Mouse (Mus musculus): ENCODE results near the gene Tgfbr3. TPM values are rescaled to one million over a fixed set of nuclear protein-coding genes. Genes with fewer than 3 reads are reported as not detected.

The Tgfbr3 gene
- polyA plus RNA-seq, 1 experiment from 2014 or later: 14.9 TPM

- H3K27ac ChIP-seq (ENCODE audit: low read length): no peak overlapping the region
Measured at GRCm38 (mm10) chr5:107210040-107210439, 79.4 kb downstream of the Tgfbr3 start.

GRCm38 (mm10) chr5:107207911-107208310 lies 81.5 kb downstream of the Tgfbr3 start:
- H3K9ac ChIP-seq (ENCODE audit: low read depth, low read length): no peak overlapping the region
- ATAC-seq: no peak
- H3K27ac ChIP-seq (ENCODE audit: low read length): no peak overlapping the region
- H3K4me2 ChIP-seq (ENCODE audit: low read depth, low read length): no peak overlapping the region
- no peaks in the 10 kb centered on the region for H3K9me3 ChIP-seq (ENCODE audit: control insufficient read depth, low read length)
- WGBS: 66% methylated on average over 5 of the region's 5 CpGs
- H3K27me3 ChIP-seq (replicated peaks; ENCODE audit: control insufficient read depth, insufficient read depth, low read length): no peaks in the 10 kb centered on the region
- no peak overlapping the region for H3K4me3 ChIP-seq (ENCODE audit: low read length)
- 0 out of 2 replicates have a peak, but pooled peaks cover 6% of the 10 kb centered on the region for H3K4me1 ChIP-seq (ENCODE audit: control insufficient read depth, insufficient read depth, low read length)
- no peaks in the 10 kb centered on the region for H3K36me3 ChIP-seq (ENCODE audit: control insufficient read depth, insufficient read depth, low read length)

More at GRCm38 (mm10) chr5:107210040-107210439, 79.4 kb downstream of the Tgfbr3 start:
- Histone ChIP-seq H3K4me2 (ENCODE audit: low read depth, low read length) (no peak overlapping the region), H3K9ac (ENCODE audit: low read depth, low read length) (no peak overlapping the region), H3K9me3 (ENCODE audit: control insufficient read depth, low read length) (no peaks in the 10 kb centered on the region), H3K4me1 (ENCODE audit: control insufficient read depth, insufficient read depth, low read length) (no peaks in the 10 kb centered on the region), H3K36me3 (ENCODE audit: control insufficient read depth, insufficient read depth, low read length) (no peaks in the 10 kb centered on the region; the same call in 1 of the 2 replicates), H3K27me3 (replicated peaks; ENCODE audit: control insufficient read depth, insufficient read depth, low read length) (no peaks in the 10 kb centered on the region), H3K4me3 (ENCODE audit: low read length) (no peak overlapping the region)
- no peak for ATAC-seq
- 85% methylated on average over 2 of the region's 2 CpGs for WGBS

GRCm38 (mm10) chr5:107204306-107204705 lies 85.1 kb downstream of the Tgfbr3 start:
- Histone ChIP-seq H3K4me3 (ENCODE audit: low read length) (no peak overlapping the region), H3K4me1 (ENCODE audit: control insufficient read depth, insufficient read depth, low read length) (peaks cover 34% of the 10 kb centered on the region), H3K9ac (ENCODE audit: low read depth, low read length) (no peak overlapping the region), H3K27me3 (replicated peaks; ENCODE audit: control insufficient read depth, insufficient read depth, low read length) (no peaks in the 10 kb centered on the region), H3K4me2 (ENCODE audit: low read depth, low read length) (no peak overlapping the region), H3K36me3 (ENCODE audit: control insufficient read depth, insufficient read depth, low read length) (no peaks in the 10 kb centered on the region), H3K9me3 (ENCODE audit: control insufficient read depth, low read length) (no peaks in the 10 kb centered on the region), H3K27ac (ENCODE audit: low read length) (no peak overlapping the region)
- ATAC-seq: no peak

- Histone ChIP-seq H3K4me1 (ENCODE audit: control insufficient read depth, insufficient read depth, low read length) (peaks cover 34% of the 10 kb centered on the region), H3K36me3 (ENCODE audit: control insufficient read depth, insufficient read depth, low read length) (no peaks in the 10 kb centered on the region), H3K27ac (ENCODE audit: low read length) (peak overlapping the region; percentile 72), H3K4me2 (ENCODE audit: low read depth, low read length) (no peak overlapping the region), H3K27me3 (replicated peaks; ENCODE audit: control insufficient read depth, insufficient read depth, low read length) (no peaks in the 10 kb centered on the region), H3K9ac (ENCODE audit: low read depth, low read length) (no peak overlapping the region), H3K4me3 (ENCODE audit: low read length) (no peak overlapping the region), H3K9me3 (ENCODE audit: control insufficient read depth, low read length) (no peaks in the 10 kb centered on the region)
- peak; percentile 34; the same call in 1 of the 2 replicates for ATAC-seq
- WGBS: 28% methylated on average over 8 of the region's 8 CpGs
Measured at GRCm38 (mm10) chr5:107202801-107203559, 86.4 kb downstream of the Tgfbr3 start.

GRCm38 (mm10) chr5:107201509-107202182 lies 87.8 kb downstream of the Tgfbr3 start:
- Histone ChIP-seq H3K4me3 (ENCODE audit: low read length) (no peak overlapping the region), H3K27ac (ENCODE audit: low read length) (peak overlapping the region; percentile 46), H3K4me1 (ENCODE audit: control insufficient read depth, insufficient read depth, low read length) (peaks cover 35% of the 10 kb centered on the region), H3K27me3 (replicated peaks; ENCODE audit: control insufficient read depth, insufficient read depth, low read length) (no peaks in the 10 kb centered on the region), H3K36me3 (ENCODE audit: control insufficient read depth, insufficient read depth, low read length) (no peaks in the 10 kb centered on the region), H3K4me2 (ENCODE audit: low read depth, low read length) (no peak overlapping the region), H3K9ac (ENCODE audit: low read depth, low read length) (no peak overlapping the region), H3K9me3 (ENCODE audit: control insufficient read depth, low read length) (no peaks in the 10 kb centered on the region)
- 49% methylated on average over 9 of the region's 9 CpGs for WGBS
- no peak for ATAC-seq

- no peak overlapping the region for H3K4me3 ChIP-seq (ENCODE audit: low read length)
- ATAC-seq: peak; percentile 56
- H3K9me3 ChIP-seq (ENCODE audit: control insufficient read depth, low read length): no peaks in the 10 kb centered on the region
- peak overlapping the region; percentile 46 for H3K27ac ChIP-seq (ENCODE audit: low read length)
- H3K36me3 ChIP-seq (ENCODE audit: control insufficient read depth, insufficient read depth, low read length): no peaks in the 10 kb centered on the region
- H3K9ac ChIP-seq (ENCODE audit: low read depth, low read length): no peak overlapping the region
- no peaks in the 10 kb centered on the region for H3K27me3 ChIP-seq (replicated peaks; ENCODE audit: control insufficient read depth, insufficient read depth, low read length)
- WGBS: 41% methylated on average over 12 of the region's 12 CpGs
- H3K4me2 ChIP-seq (ENCODE audit: low read depth, low read length): no peak overlapping the region
- H3K4me1 ChIP-seq (ENCODE audit: control insufficient read depth, insufficient read depth, low read length): peaks cover 39% of the 10 kb centered on the region
Measured at GRCm38 (mm10) chr5:107200853-107201341, 88.5 kb downstream of the Tgfbr3 start.

- ATAC-seq: peak; percentile 92
- no peaks in the 10 kb centered on the region for H3K27me3 ChIP-seq (replicated peaks; ENCODE audit: control insufficient read depth, insufficient read depth, low read length)
- WGBS: 47% methylated on average over 10 of the region's 10 CpGs
- no peaks in the 10 kb centered on the region for H3K36me3 ChIP-seq (ENCODE audit: control insufficient read depth, insufficient read depth, low read length)
- H3K4me2 ChIP-seq (ENCODE audit: low read depth, low read length): peak overlapping the region; percentile 9; the same call in 1 of the 2 replicates
- peaks cover 45% of the 10 kb centered on the region for H3K4me1 ChIP-seq (ENCODE audit: control insufficient read depth, insufficient read depth, low read length)
- H3K9me3 ChIP-seq (ENCODE audit: control insufficient read depth, low read length): no peaks in the 10 kb centered on the region
- H3K27ac ChIP-seq (ENCODE audit: low read length): peak overlapping the region; percentile 40
- no peak overlapping the region for H3K9ac ChIP-seq (ENCODE audit: low read depth, low read length)
- H3K4me3 ChIP-seq (ENCODE audit: low read length): no peak overlapping the region
Measured at GRCm38 (mm10) chr5:107200221-107200635, 89.2 kb downstream of the Tgfbr3 start.

GRCm38 (mm10) chr5:107195751-107196395 lies 93.6 kb downstream of the Tgfbr3 start:
- no peak for ATAC-seq
- Histone ChIP-seq H3K36me3 (ENCODE audit: control insufficient read depth, insufficient read depth, low read length) (no peaks in the 10 kb centered on the region), H3K9ac (ENCODE audit: low read depth, low read length) (0 out of 2 replicates have a peak overlapping the region, but pooled peaks have one; percentile 1), H3K9me3 (ENCODE audit: control insufficient read depth, low read length) (no peaks in the 10 kb centered on the region), H3K4me3 (ENCODE audit: low read length) (no peak overlapping the region), H3K4me2 (ENCODE audit: low read depth, low read length) (no peak overlapping the region), H3K4me1 (ENCODE audit: control insufficient read depth, insufficient read depth, low read length) (peaks cover 24% of the 10 kb centered on the region), H3K27me3 (replicated peaks; ENCODE audit: control insufficient read depth, insufficient read depth, low read length) (no peaks in the 10 kb centered on the region), H3K27ac (ENCODE audit: low read length) (peak overlapping the region; percentile 31; the same call in 1 of the 2 replicates)
- WGBS: 35% methylated on average over 12 of the region's 12 CpGs

GRCm38 (mm10) chr5:107193160-107193559 lies 96.3 kb downstream of the Tgfbr3 start:
- 71% methylated on average over 9 of the region's 9 CpGs for WGBS
- no peaks in the 10 kb centered on the region for H3K36me3 ChIP-seq (ENCODE audit: control insufficient read depth, insufficient read depth, low read length)
- H3K4me2 ChIP-seq (ENCODE audit: low read depth, low read length): no peak overlapping the region
- H3K4me3 ChIP-seq (ENCODE audit: low read length): no peak overlapping the region
- H3K9me3 ChIP-seq (ENCODE audit: control insufficient read depth, low read length): no peaks in the 10 kb centered on the region
- no peak overlapping the region for H3K9ac ChIP-seq (ENCODE audit: low read depth, low read length)
- no peak for ATAC-seq
- no peaks in the 10 kb centered on the region for H3K27me3 ChIP-seq (replicated peaks; ENCODE audit: control insufficient read depth, insufficient read depth, low read length)
- no peak overlapping the region for H3K27ac ChIP-seq (ENCODE audit: low read length)
- peaks cover 11% of the 10 kb centered on the region for H3K4me1 ChIP-seq (ENCODE audit: control insufficient read depth, insufficient read depth, low read length)
